ENCODE assay signal across 8 mouse cellular contexts in genomic region chr5:30588301-30588968, GRCm38 (mm10). TPM values are rescaled to one million over a fixed set of nuclear protein-coding genes. Genes with fewer than 3 reads are reported as not detected.
DNase-seq lines count a peak whose midpoint lies in the region; ATAC-seq and TF ChIP-seq lines count a peak whose summit lies in the region.

No protein-coding gene starts in this region.

- H3K36me3 ChIP-seq in kidney, embryonic 14.5 days (ENCODE audit: control insufficient read depth, insufficient read depth, low read length): no peaks in the 10 kb centered on the region
- no peaks in the 10 kb centered on the region for H3K36me3 ChIP-seq in forebrain, embryonic 11.5 days (ENCODE audit: control insufficient read depth, insufficient read depth, low read length)
- H3K36me3 ChIP-seq in intestine, postnatal 0 days (ENCODE audit: control insufficient read depth, insufficient read depth): no peaks in the 10 kb centered on the region
- H3K36me3 ChIP-seq in stomach, embryonic 14.5 days (ENCODE audit: control insufficient read depth, insufficient read depth, low read length): no peaks in the 10 kb centered on the region

- H3K4me2 ChIP-seq in kidney, embryonic 14.5 days (replicated peaks; ENCODE audit: low read depth, low read length): peak overlapping the region; percentile 79
- H3K4me2 ChIP-seq in forebrain, embryonic 11.5 days (ENCODE audit: low read depth, low read length, severe bottlenecking): peak overlapping the region; percentile 95
- peak overlapping the region; percentile 76 for H3K4me2 ChIP-seq in intestine, postnatal 0 days (replicated peaks; ENCODE audit: low read depth)
- peak overlapping the region; percentile 87 for H3K4me2 ChIP-seq in stomach, embryonic 14.5 days (replicated peaks; ENCODE audit: low read depth, low read length)

- WGBS in kidney, embryonic 14.5 days: under 1% methylated on average over 55 of the region's 70 CpGs
- WGBS in forebrain, embryonic 11.5 days: under 1% methylated on average over 63 of the region's 70 CpGs
- under 1% methylated on average over 55 of the region's 70 CpGs for WGBS in intestine, postnatal 0 days
- WGBS in stomach, embryonic 14.5 days: under 1% methylated on average over 66 of the region's 70 CpGs

- no peak for TF ChIP-seq POLR2A in brain, embryonic 14.5 days (IDR thresholded peaks at IDR 0.05; ENCODE audit: borderline replicate concordance, extremely low read depth, insufficient read depth, insufficient read length, poor library complexity, severe bottlenecking)

- H3K4me1 ChIP-seq in kidney, embryonic 14.5 days (ENCODE audit: control insufficient read depth, insufficient read depth, low read length): peaks cover 9% of the 10 kb centered on the region
- peaks cover 5% of the 10 kb centered on the region for H3K4me1 ChIP-seq in forebrain, embryonic 11.5 days (replicated peaks; ENCODE audit: control insufficient read depth, insufficient read depth, low read length)
- 0 out of 2 replicates have a peak, but pooled peaks cover 2% of the 10 kb centered on the region for H3K4me1 ChIP-seq in intestine, postnatal 0 days (replicated peaks; ENCODE audit: control insufficient read depth, insufficient read depth, low read length)
- peaks cover 5% of the 10 kb centered on the region; the same call in 1 of the 2 replicates for H3K4me1 ChIP-seq in stomach, embryonic 14.5 days (ENCODE audit: control insufficient read depth, insufficient read depth, low read length)

- ATAC-seq in kidney, embryonic 14.5 days (ENCODE audit: low FRiP score, low TSS enrichment): peak; percentile 74
- ATAC-seq in forebrain, embryonic 11.5 days (replicated peaks; ENCODE audit: low FRiP score): peak; percentile 33; the same call in 1 of the 2 replicates
- ATAC-seq in intestine, postnatal 0 days: 0 out of 2 replicates have a peak, but pooled peaks have one; percentile 14
- ATAC-seq in stomach, embryonic 14.5 days (ENCODE audit: insufficient number of reproducible peaks, insufficient read depth, low FRiP score, low read depth): peak; percentile 34; the same call in 1 of the 2 replicates

- no peak overlapping the region for H3K27ac ChIP-seq in kidney, embryonic 14.5 days (ENCODE audit: low read depth, low read length)
- H3K27ac ChIP-seq in forebrain, embryonic 11.5 days (ENCODE audit: low read depth, low read length): no peak overlapping the region
- H3K27ac ChIP-seq in intestine, postnatal 0 days (ENCODE audit: low read depth, low read length): no peak overlapping the region
- no peak overlapping the region for H3K27ac ChIP-seq in stomach, embryonic 14.5 days (ENCODE audit: low read length)

- H3K27me3 ChIP-seq in kidney, embryonic 14.5 days (ENCODE audit: control insufficient read depth, insufficient read depth, low read length): peaks cover 30% of the 10 kb centered on the region
- H3K27me3 ChIP-seq in forebrain, embryonic 11.5 days (ENCODE audit: control insufficient read depth, insufficient read depth, low read length): peaks cover 19% of the 10 kb centered on the region
- H3K27me3 ChIP-seq in intestine, postnatal 0 days (replicated peaks; ENCODE audit: control insufficient read depth, insufficient read depth, low read length): peaks cover 28% of the 10 kb centered on the region
- peaks cover 9% of the 10 kb centered on the region for H3K27me3 ChIP-seq in stomach, embryonic 14.5 days (ENCODE audit: control insufficient read depth, insufficient read depth, low read length)

- H3K4me3 ChIP-seq in kidney, embryonic 14.5 days (ENCODE audit: low read length): peak overlapping the region; percentile 37
- H3K4me3 ChIP-seq in forebrain, embryonic 11.5 days (ENCODE audit: low read depth, low read length): peak overlapping the region; percentile 46
- peak overlapping the region; percentile 46 for H3K4me3 ChIP-seq in intestine, postnatal 0 days (ENCODE audit: low read depth, low read length)
- H3K4me3 ChIP-seq in stomach, embryonic 14.5 days (ENCODE audit: low read depth, low read length): peak overlapping the region; percentile 47

- DNase-seq in kidney, adult 9 months: no peak
- peak; percentile 74 for DNase-seq in brain, embryonic 14.5 days (ENCODE audit: low read depth)
- peak; percentile 71 for DNase-seq in forebrain, embryonic 11.5 days (ENCODE audit: low spot score)
- peak; percentile 47 for DNase-seq in lung, postnatal 10 days
- no peak for DNase-seq in thymus, postnatal 36 days

- peak overlapping the region; percentile 34; the same call in 1 of the 2 replicates for H3K9ac ChIP-seq in kidney, embryonic 14.5 days (ENCODE audit: low read depth, low read length)
- peak overlapping the region; percentile 48 for H3K9ac ChIP-seq in forebrain, embryonic 11.5 days (ENCODE audit: low read length)
- no peak overlapping the region for H3K9ac ChIP-seq in intestine, postnatal 0 days (ENCODE audit: low read depth, low read length)
- H3K9ac ChIP-seq in stomach, embryonic 14.5 days (replicated peaks; ENCODE audit: low read depth, low read length): peak overlapping the region; percentile 46

- no peak for TF ChIP-seq CTCF in brain, embryonic 14.5 days (IDR thresholded peaks at IDR 0.05; ENCODE audit: borderline replicate concordance, extremely low read depth, insufficient read depth, insufficient read length)
- TF ChIP-seq CTCF in intestine, postnatal 0 days (IDR thresholded peaks at IDR 0.05; ENCODE audit: low read depth): no peak

- no peaks in the 10 kb centered on the region for H3K9me3 ChIP-seq in kidney, embryonic 14.5 days (ENCODE audit: control insufficient read depth, low read length)
- H3K9me3 ChIP-seq in forebrain, embryonic 11.5 days (ENCODE audit: control insufficient read depth, low read length): no peaks in the 10 kb centered on the region
- H3K9me3 ChIP-seq in intestine, postnatal 0 days (ENCODE audit: control insufficient read depth): no peaks in the 10 kb centered on the region
- no peaks in the 10 kb centered on the region for H3K9me3 ChIP-seq in stomach, embryonic 14.5 days (ENCODE audit: control insufficient read depth, low read depth, low read length)

RNA-seq across cellular contexts. Expression of gene Kcnk3, which starts 0.5 kb away (rescaled TPM):
- polyA plus RNA-seq in kidney, embryonic 14.5 days (2014; fragmentation: Nextera tagmentation; extraction: Ambion mirVana): 1.5 and 2.1 TPM in 2 replicates
- 5.5 and 10.9 TPM in 2 replicates for polyA plus RNA-seq in brain, embryonic 14.5 days (2012; rRNA removed)
- 0.20 and 0.24 TPM in 2 replicates for polyA plus RNA-seq in forebrain, embryonic 11.5 days (2014; fragmentation: Nextera tagmentation; extraction: Ambion mirVana)
- polyA plus RNA-seq in intestine, postnatal 0 days (2015; fragmentation: Nextera tagmentation; extraction: Ambion mirVana): 7.3 and 8.1 TPM in 2 replicates
- 13.0 and 13.5 TPM in 2 replicates for polyA plus RNA-seq in stomach, embryonic 14.5 days (2014; fragmentation: Nextera tagmentation; extraction: Ambion mirVana)

RNA-seq across cellular contexts. Expression of gene Cib4, which starts 42.8 kb away (rescaled TPM):
- polyA plus RNA-seq in kidney, embryonic 14.5 days (2014; fragmentation: Nextera tagmentation; extraction: Ambion mirVana): not detected in 2 replicates
- not detected in 2 replicates for polyA plus RNA-seq in brain, embryonic 14.5 days (2012; rRNA removed)
- polyA plus RNA-seq in forebrain, embryonic 11.5 days (2014; fragmentation: Nextera tagmentation; extraction: Ambion mirVana): not detected in 2 replicates
- polyA plus RNA-seq in intestine, postnatal 0 days (2015; fragmentation: Nextera tagmentation; extraction: Ambion mirVana): not detected in 2 replicates
- not detected in 2 replicates for polyA plus RNA-seq in stomach, embryonic 14.5 days (2014; fragmentation: Nextera tagmentation; extraction: Ambion mirVana)

RNA-seq across cellular contexts. Expression of gene Slc35f6, which starts 59.3 kb away (rescaled TPM):
- 15.8 and 27.6 TPM in 2 replicates for polyA plus RNA-seq in kidney, embryonic 14.5 days (2014; fragmentation: Nextera tagmentation; extraction: Ambion mirVana)
- polyA plus RNA-seq in brain, embryonic 14.5 days (2012; rRNA removed): 44.4 and 52.9 TPM in 2 replicates
- polyA plus RNA-seq in forebrain, embryonic 11.5 days (2014; fragmentation: Nextera tagmentation; extraction: Ambion mirVana): 24.1 and 28.3 TPM in 2 replicates
- polyA plus RNA-seq in intestine, postnatal 0 days (2015; fragmentation: Nextera tagmentation; extraction: Ambion mirVana): 71.6 and 79.4 TPM in 2 replicates
- 28.5 and 29.8 TPM in 2 replicates for polyA plus RNA-seq in stomach, embryonic 14.5 days (2014; fragmentation: Nextera tagmentation; extraction: Ambion mirVana)

Comparison
In these comparisons a context has a peak if more than half of its experiments do, and no peak if none do; other contexts are left out.
1. ATAC-seq: peak in every context shown above with its lines; median percentile 74 in kidney, embryonic 14.5 days; 34 in stomach, embryonic 14.5 days; 33 in forebrain, embryonic 11.5 days; 14 in intestine, postnatal 0 days.
2. DNase-seq: peak in brain, embryonic 14.5 days (single experiment), forebrain, embryonic 11.5 days (single experiment) and lung, postnatal 10 days (single experiment); none in kidney, adult 9 months (single experiment) and thymus, postnatal 36 days (0 of 2).
3. Peak in every context shown above with its lines, with median percentiles within 50 percentile points of each other: H3K4me2 ChIP-seq and H3K4me3 ChIP-seq.